Mouse (Mus musculus) kidney, embryonic 14.5 days (tissue): ENCODE data around the gene Cdkn2c. TPM values are rescaled to one million over a fixed set of nuclear protein-coding genes. Genes with fewer than 3 reads are reported as not detected.

ENCODE experiments used
- ATAC-seq: fragments of 200-750 bp; cut with Nextera tagmentation; 2 replicates; pipeline ENCODE4 v1.8.0; 2017; ENCODE audit warnings: moderate number of reproducible peaks, mild to moderate bottlenecking, moderate TSS enrichment, moderate library complexity; ENCODE audit not compliant: low FRiP score, low TSS enrichment
- H3K27ac ChIP-seq: fragments of 300-500 bp; sonication (generic); 2 replicates; pipeline ENCODE4 v1.5.1; 2014; ENCODE audit warnings: low read depth, mild to moderate bottlenecking, low read length, moderate library complexity, mixed read lengths
- H3K27me3 ChIP-seq: fragments of 300-500 bp; sonication (generic); 2 replicates; pipeline ENCODE4 v1.6.1; 2014; ENCODE audit warnings: mild to moderate bottlenecking, low read length; ENCODE audit not compliant: control insufficient read depth, insufficient read depth
- H3K36me3 ChIP-seq: fragments of 300-500 bp; sonication (generic); 2 replicates; pipeline ENCODE4 v1.6.1; 2014; ENCODE audit warnings: low read length, mixed read lengths; ENCODE audit not compliant: control insufficient read depth, insufficient read depth
- H3K4me1 ChIP-seq: fragments of 300-500 bp; sonication (generic); 2 replicates; pipeline ENCODE4 v1.6.1; 2014; ENCODE audit warnings: low read length, mixed read lengths; ENCODE audit not compliant: control insufficient read depth, insufficient read depth
- H3K4me2 ChIP-seq: fragments of 300-500 bp; sonication (generic); replicated peaks from 2 replicates; pipeline ENCODE4 v1.6.1; 2014; ENCODE audit warnings: low read depth, mild to moderate bottlenecking, low read length
- H3K4me3 ChIP-seq: fragments of 300-500 bp; sonication (generic); 2 replicates; pipeline ENCODE4 v1.5.1; 2014; ENCODE audit warnings: mild to moderate bottlenecking, low read length
- H3K9ac ChIP-seq: fragments of 300-500 bp; sonication (generic); 2 replicates; pipeline ENCODE4 v1.6.1; 2014; ENCODE audit warnings: low read depth, mild to moderate bottlenecking, low read length, moderate library complexity
- H3K9me3 ChIP-seq: fragments of 300-500 bp; sonication (generic); 2 replicates; pipeline ENCODE4 v1.6.1; 2016; ENCODE audit warnings: low read length; ENCODE audit not compliant: control insufficient read depth
- WGBS: fragments of 180-500 bp; shearing (Covaris S2); extraction: QIAGEN DNeasy Blood & Tissue Kit; methylation state at CpG from one replicate; pipeline ENCODE4 v1.1.7; 2014; 5-methylcytosine and 5-hydroxymethylcytosine counted together
- polyA plus RNA-seq: library from polyadenylated mRNA; unstranded; fragments of >200 nt; fragmentation: Nextera tagmentation; extraction: Ambion mirVana; gene quantifications from 2 replicates; pipeline ENCODE4 v1.2.1, GENCODE M21; 2014

The Cdkn2c gene
- polyA plus RNA-seq, 1 experiment from 2014 or later, result 2.8 TPM

GRCm38 (mm10) chr4:109649331-109649730 is 17.7 kb downstream of the Cdkn2c start:
- H3K36me3 ChIP-seq, result no peaks in the 10 kb centered on the region
- H3K4me3 ChIP-seq, result no peak overlapping the region
- H3K9ac ChIP-seq, result no peak overlapping the region
- no peak overlapping the region for H3K27ac ChIP-seq
- WGBS, result 78% methylated on average over 5 of the region's 5 CpGs
- no peaks in the 10 kb centered on the region for H3K9me3 ChIP-seq
- H3K4me2 ChIP-seq, result no peak overlapping the region
- H3K4me1 ChIP-seq, result no peaks in the 10 kb centered on the region
- H3K27me3 ChIP-seq, result peaks cover 15% of the 10 kb centered on the region; the same call in 1 of the 2 replicates
- ATAC-seq, result no peak

- Histone ChIP-seq H3K4me3 (no peak overlapping the region), H3K27ac (no peak overlapping the region), H3K27me3 (peaks cover 5% of the 10 kb centered on the region; the same call in 1 of the 2 replicates), H3K9ac (no peak overlapping the region), H3K36me3 (no peaks in the 10 kb centered on the region), H3K9me3 (no peaks in the 10 kb centered on the region), H3K4me1 (no peaks in the 10 kb centered on the region), H3K4me2 (no peak overlapping the region)
- WGBS, result 60% methylated on average over 4 of the region's 4 CpGs
- ATAC-seq, result no peak
These were observed 19.7 kb downstream of the Cdkn2c start for GRCm38 (mm10) chr4:109647281-109647680.

GRCm38 (mm10) chr4:109641451-109641850 is 25.5 kb downstream of the Cdkn2c start:
- 82% methylated on average over 3 of the region's 3 CpGs for WGBS
- no peak overlapping the region for H3K4me3 ChIP-seq
- ATAC-seq, result no peak

GRCm38 (mm10) chr4:109640141-109640540 is 26.8 kb downstream of the Cdkn2c start:
- Histone ChIP-seq H3K27me3 (no peaks in the 10 kb centered on the region), H3K9me3 (no peaks in the 10 kb centered on the region), H3K9ac (no peak overlapping the region), H3K27ac (no peak overlapping the region), H3K4me2 (no peak overlapping the region), H3K4me1 (no peaks in the 10 kb centered on the region), H3K4me3 (no peak overlapping the region), H3K36me3 (no peaks in the 10 kb centered on the region)
- 90% methylated on average over 7 of the region's 7 CpGs for WGBS
- ATAC-seq, result no peak

More at GRCm38 (mm10) chr4:109641451-109641850, 25.5 kb downstream of the Cdkn2c start:
- H3K4me1 ChIP-seq, result no peaks in the 10 kb centered on the region
- no peak overlapping the region for H3K9ac ChIP-seq
- H3K4me2 ChIP-seq, result no peak overlapping the region
- no peak overlapping the region for H3K27ac ChIP-seq
- no peaks in the 10 kb centered on the region for H3K27me3 ChIP-seq
- no peaks in the 10 kb centered on the region for H3K36me3 ChIP-seq
- H3K9me3 ChIP-seq, result no peaks in the 10 kb centered on the region

GRCm38 (mm10) chr4:109639356-109639755 is 27.6 kb downstream of the Cdkn2c start:
- H3K9me3 ChIP-seq, result no peaks in the 10 kb centered on the region
- no peaks in the 10 kb centered on the region for H3K27me3 ChIP-seq
- H3K27ac ChIP-seq, result no peak overlapping the region
- no peak overlapping the region for H3K9ac ChIP-seq
- no peak overlapping the region for H3K4me3 ChIP-seq
- no peaks in the 10 kb centered on the region for H3K4me1 ChIP-seq
- 88% methylated on average over 9 of the region's 9 CpGs for WGBS
- H3K36me3 ChIP-seq, result no peaks in the 10 kb centered on the region
- no peak overlapping the region for H3K4me2 ChIP-seq
- no peak for ATAC-seq

- no peak for ATAC-seq
- WGBS, result 94% methylated on average over 2 of the region's 2 CpGs
- H3K9me3 ChIP-seq, result no peaks in the 10 kb centered on the region
These were observed 32.0 kb downstream of the Cdkn2c start for GRCm38 (mm10) chr4:109634971-109635370.

GRCm38 (mm10) chr4:109631029-109631428 is 36.0 kb downstream of the Cdkn2c start:
- H3K9me3 ChIP-seq, result no peaks in the 10 kb centered on the region
- H3K4me1 ChIP-seq, result no peaks in the 10 kb centered on the region
- ATAC-seq, result no peak
- WGBS, result 86% methylated on average over 4 of the region's 4 CpGs
- no peaks in the 10 kb centered on the region for H3K27me3 ChIP-seq
- no peak overlapping the region for H3K9ac ChIP-seq
- H3K27ac ChIP-seq, result no peak overlapping the region
- no peak overlapping the region for H3K4me2 ChIP-seq
- H3K36me3 ChIP-seq, result no peaks in the 10 kb centered on the region
- H3K4me3 ChIP-seq, result no peak overlapping the region

More at GRCm38 (mm10) chr4:109634971-109635370, 32.0 kb downstream of the Cdkn2c start:
- Histone ChIP-seq H3K27ac (no peak overlapping the region), H3K27me3 (no peaks in the 10 kb centered on the region), H3K4me3 (no peak overlapping the region), H3K36me3 (no peaks in the 10 kb centered on the region), H3K9ac (no peak overlapping the region), H3K4me1 (no peaks in the 10 kb centered on the region), H3K4me2 (no peak overlapping the region)

- no peak overlapping the region for H3K4me3 ChIP-seq
- ATAC-seq, result no peak
- no peak overlapping the region for H3K4me2 ChIP-seq
- H3K9ac ChIP-seq, result no peak overlapping the region
- H3K27ac ChIP-seq, result no peak overlapping the region
- no peaks in the 10 kb centered on the region for H3K9me3 ChIP-seq
- no peaks in the 10 kb centered on the region for H3K36me3 ChIP-seq
- no peaks in the 10 kb centered on the region for H3K4me1 ChIP-seq
- H3K27me3 ChIP-seq, result no peaks in the 10 kb centered on the region
- WGBS, result 63% methylated on average over 2 of the region's 2 CpGs
These were observed 36.8 kb downstream of the Cdkn2c start for GRCm38 (mm10) chr4:109630215-109630614.

GRCm38 (mm10) chr4:109612596-109612995 is 54.4 kb downstream of the Cdkn2c start:
- Histone ChIP-seq H3K4me3 (no peak overlapping the region), H3K4me2 (no peak overlapping the region), H3K27ac (no peak overlapping the region), H3K4me1 (no peaks in the 10 kb centered on the region), H3K27me3 (no peaks in the 10 kb centered on the region), H3K9ac (no peak overlapping the region), H3K9me3 (no peaks in the 10 kb centered on the region), H3K36me3 (no peaks in the 10 kb centered on the region)
- ATAC-seq, result no peak
- WGBS, result 84% methylated on average over 4 of the region's 4 CpGs
